Mouse (Mus musculus): ENCODE data around the gene Tmem262. TPM values are rescaled to one million over a fixed set of nuclear protein-coding genes. Genes with fewer than 3 reads are reported as not detected.

Tmem262 gene
- polyA plus RNA-seq, 1 experiment: not detected

DNA sequence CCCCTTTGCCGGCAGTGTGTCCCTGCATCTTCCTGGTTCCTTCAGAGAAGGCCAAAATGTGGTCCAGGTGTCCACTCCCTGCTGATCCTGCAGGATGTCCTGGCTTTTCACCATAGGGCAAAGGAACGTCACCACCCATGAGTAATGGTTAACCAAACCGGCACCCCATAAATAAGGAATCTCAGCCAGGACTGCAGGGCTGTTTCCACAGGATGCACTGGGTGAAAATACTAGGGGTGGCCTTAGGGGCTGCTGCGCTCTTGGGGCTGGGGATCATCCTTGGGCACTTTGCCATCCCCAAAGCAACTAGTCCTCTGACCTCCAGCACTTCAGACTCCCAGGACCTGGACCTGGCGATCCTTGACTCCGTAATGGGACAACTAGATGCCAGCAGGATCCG is 25.8 kb downstream of the Tmem262 start, which contains the start of gene Naaladl1:
Gene Naaladl1, plus strand, starts transcription at position 197 of the 400 bp plus-strand sequence.
- H3K4me3 ChIP-seq (replicated peaks): no peak within 1 kb of the TSS
- TF ChIP-seq GATA1 (IDR thresholded peaks at IDR 0.05; ENCODE audit: low read length) (no peak), TAL1 (IDR thresholded peaks at IDR 0.05; ENCODE audit: low read length) (no peak)
- H3K4me1 ChIP-seq (ENCODE audit: control insufficient read depth): peaks cover 42% of the 10 kb centered on the region
- peaks cover 13% of the 10 kb centered on the region for H3K36me3 ChIP-seq (ENCODE audit: control insufficient read depth)
- no peaks in the 10 kb centered on the region for H3K27me3 ChIP-seq (ENCODE audit: control insufficient read depth)
- no peaks in the 10 kb centered on the region for H3K9me3 ChIP-seq (ENCODE audit: control insufficient read depth, low read length)

DNA sequence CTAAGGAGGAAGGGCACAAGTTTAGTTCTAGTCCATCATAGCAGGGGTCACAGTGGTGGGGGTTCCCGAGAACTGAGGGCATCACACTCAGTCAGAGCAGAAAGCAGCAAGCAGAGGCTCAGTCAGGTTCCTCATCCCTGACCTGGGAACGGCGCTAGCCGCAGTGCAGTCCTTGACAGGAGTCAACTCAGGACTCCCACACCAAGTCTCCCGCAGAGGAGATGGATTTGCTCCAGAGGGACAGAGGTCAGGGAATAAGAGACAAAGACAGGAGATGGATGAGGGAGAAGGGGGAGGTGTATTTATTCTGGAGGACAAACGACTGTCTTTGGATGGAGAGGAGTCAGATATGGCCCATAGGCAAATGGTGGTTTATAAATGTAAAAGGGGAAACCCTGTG is 33.3 kb downstream of the Tmem262 start:
- H3K36me3 ChIP-seq (ENCODE audit: control insufficient read depth): peaks cover 58% of the 10 kb centered on the region

DNA sequence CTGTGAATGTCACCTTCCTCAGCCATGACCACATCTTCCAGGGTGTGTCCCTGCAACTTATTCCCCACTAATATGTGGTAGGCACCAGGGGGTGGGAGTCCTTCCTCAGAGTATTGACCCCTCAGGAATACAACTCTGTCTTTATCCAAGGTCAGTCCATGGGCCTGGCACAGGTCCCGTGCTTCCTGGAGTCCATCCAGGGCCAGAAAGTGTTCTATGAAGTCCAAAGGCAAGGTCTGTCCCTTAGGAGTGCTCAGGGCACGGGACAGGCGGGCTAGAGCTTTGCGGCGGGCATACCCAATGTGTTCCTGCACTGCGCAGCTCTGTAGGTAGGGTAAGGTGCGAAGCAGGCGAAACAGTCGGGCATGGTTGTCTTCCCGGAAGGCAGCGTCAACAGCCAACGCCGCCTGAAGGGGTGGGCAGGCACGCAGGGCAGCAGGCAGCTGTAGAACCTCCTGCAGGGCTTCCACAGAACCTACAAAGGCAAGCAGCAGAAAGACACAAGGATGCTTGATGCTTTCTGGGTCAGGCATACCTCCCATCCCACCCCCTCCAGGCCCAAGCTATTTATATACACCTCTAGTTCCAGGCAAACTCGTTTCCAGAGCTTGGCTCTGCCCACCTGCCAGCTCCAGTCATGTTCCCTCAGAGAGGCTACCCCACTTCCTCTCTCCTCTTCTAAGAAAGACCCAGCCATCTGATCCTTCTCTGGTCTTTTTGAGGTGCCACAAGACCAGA is 36.4 kb downstream of the Tmem262 start:
- Histone ChIP-seq H3K27me3 (ENCODE audit: control insufficient read depth) (no peaks in the 10 kb centered on the region), H3K4me3 (replicated peaks) (peak overlapping the region; percentile 84), H3K4me1 (ENCODE audit: control insufficient read depth) (peaks cover 40% of the 10 kb centered on the region), H3K36me3 (ENCODE audit: control insufficient read depth) (peaks cover 78% of the 10 kb centered on the region), H3K9me3 (ENCODE audit: control insufficient read depth, low read length) (no peaks in the 10 kb centered on the region)
- TF ChIP-seq GATA1 (IDR thresholded peaks at IDR 0.05; ENCODE audit: low read length): no peak
- no peak for TF ChIP-seq TAL1 (IDR thresholded peaks at IDR 0.05; ENCODE audit: low read length)

More for the DNA sequence above, 33.3 kb downstream of the Tmem262 start:
- H3K27me3 ChIP-seq (ENCODE audit: control insufficient read depth): no peaks in the 10 kb centered on the region
- no peaks in the 10 kb centered on the region for H3K9me3 ChIP-seq (ENCODE audit: control insufficient read depth, low read length)
- H3K4me1 ChIP-seq (ENCODE audit: control insufficient read depth): peaks cover 25% of the 10 kb centered on the region
- H3K4me3 ChIP-seq (replicated peaks): no peak overlapping the region
- no peak for TF ChIP-seq TAL1 (IDR thresholded peaks at IDR 0.05; ENCODE audit: low read length)
- no peak for TF ChIP-seq GATA1 (IDR thresholded peaks at IDR 0.05; ENCODE audit: low read length)

DNA sequence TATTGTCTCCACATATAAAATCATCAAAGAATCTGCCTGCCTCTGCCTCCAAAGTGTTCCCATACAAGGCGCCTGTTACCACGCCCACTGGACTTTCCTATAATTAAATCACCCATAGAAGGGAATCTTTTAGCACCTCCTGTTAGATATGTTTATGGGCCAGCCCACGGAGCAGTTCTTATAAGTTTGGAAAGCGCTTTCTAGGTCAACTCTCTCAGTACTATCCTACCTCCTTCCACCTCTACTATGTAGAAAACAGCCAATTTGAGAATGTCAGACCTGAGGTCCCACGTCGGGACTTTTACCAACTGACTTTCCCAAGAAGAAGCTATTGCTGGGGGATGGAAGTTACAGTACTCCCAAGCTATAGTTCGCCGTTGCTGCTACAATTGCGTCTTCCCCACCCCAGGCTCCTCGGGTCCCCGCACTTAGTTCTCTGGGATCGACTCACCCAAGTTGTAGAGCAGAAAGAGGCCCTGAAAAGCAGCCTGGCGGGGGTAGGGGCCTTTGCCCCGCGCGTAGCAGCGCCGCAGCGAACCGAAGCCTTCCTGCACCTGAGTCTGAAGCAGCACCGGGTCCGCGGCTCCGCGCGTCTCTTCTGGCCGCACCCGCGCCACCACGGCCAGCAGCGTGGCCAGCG is 37.6 kb downstream of the Tmem262 start:
- Histone ChIP-seq H3K36me3 (ENCODE audit: control insufficient read depth) (peaks cover 84% of the 10 kb centered on the region), H3K9me3 (ENCODE audit: control insufficient read depth, low read length) (no peaks in the 10 kb centered on the region), H3K27me3 (ENCODE audit: control insufficient read depth) (no peaks in the 10 kb centered on the region), H3K4me3 (replicated peaks) (peak overlapping the region; percentile 84), H3K4me1 (ENCODE audit: control insufficient read depth) (peaks cover 46% of the 10 kb centered on the region)
- TF ChIP-seq TAL1 (IDR thresholded peaks at IDR 0.05; ENCODE audit: low read length): no peak
- TF ChIP-seq GATA1 (IDR thresholded peaks at IDR 0.05; ENCODE audit: low read length): no peak

GRCm38 (mm10) chr19:6117986-6118676 is 38.3 kb downstream of the Tmem262 start, which contains the start of gene Sac3d1:
Gene Sac3d1, minus strand, starts transcription at chr19:6118650.
- Histone ChIP-seq H3K36me3 (ENCODE audit: control insufficient read depth) (peaks cover 82% of the 10 kb centered on the region), H3K4me3 (replicated peaks) (peak within 1 kb of the TSS; percentile 84), H3K9me3 (ENCODE audit: control insufficient read depth, low read length) (no peaks in the 10 kb centered on the region), H3K27me3 (ENCODE audit: control insufficient read depth) (no peaks in the 10 kb centered on the region), H3K4me1 (ENCODE audit: control insufficient read depth) (peaks cover 47% of the 10 kb centered on the region)
- TF ChIP-seq GATA1 (IDR thresholded peaks at IDR 0.05; ENCODE audit: low read length): no peak
- TF ChIP-seq TAL1 (IDR thresholded peaks at IDR 0.05; ENCODE audit: low read length): no peak

GRCm38 (mm10) chr19:6118677-6119185 is 38.9 kb downstream of the Tmem262 start:
- H3K36me3 ChIP-seq (ENCODE audit: control insufficient read depth): peaks cover 82% of the 10 kb centered on the region
- H3K4me1 ChIP-seq (ENCODE audit: control insufficient read depth): peaks cover 52% of the 10 kb centered on the region
- peak overlapping the region; percentile 84 for H3K4me3 ChIP-seq (replicated peaks)
- no peaks in the 10 kb centered on the region for H3K27me3 ChIP-seq (ENCODE audit: control insufficient read depth)
- H3K9me3 ChIP-seq (ENCODE audit: control insufficient read depth, low read length): no peaks in the 10 kb centered on the region
- TF ChIP-seq GATA1 (IDR thresholded peaks at IDR 0.05; ENCODE audit: low read length): no peak

- H3K4me3 ChIP-seq (replicated peaks): peak overlapping the region; percentile 27
- H3K9me3 ChIP-seq (ENCODE audit: control insufficient read depth, low read length): no peaks in the 10 kb centered on the region
- H3K27me3 ChIP-seq (ENCODE audit: control insufficient read depth): no peaks in the 10 kb centered on the region
- H3K4me1 ChIP-seq (ENCODE audit: control insufficient read depth): peaks cover 57% of the 10 kb centered on the region
- TF ChIP-seq TAL1 (IDR thresholded peaks at IDR 0.05; ENCODE audit: low read length): no peak
- TF ChIP-seq GATA1 (IDR thresholded peaks at IDR 0.05; ENCODE audit: low read length): no peak
- peaks cover 71% of the 10 kb centered on the region for H3K36me3 ChIP-seq (ENCODE audit: control insufficient read depth)
These were observed 41.9 kb downstream of the Tmem262 start for GRCm38 (mm10) chr19:6121761-6122160.

DNA sequence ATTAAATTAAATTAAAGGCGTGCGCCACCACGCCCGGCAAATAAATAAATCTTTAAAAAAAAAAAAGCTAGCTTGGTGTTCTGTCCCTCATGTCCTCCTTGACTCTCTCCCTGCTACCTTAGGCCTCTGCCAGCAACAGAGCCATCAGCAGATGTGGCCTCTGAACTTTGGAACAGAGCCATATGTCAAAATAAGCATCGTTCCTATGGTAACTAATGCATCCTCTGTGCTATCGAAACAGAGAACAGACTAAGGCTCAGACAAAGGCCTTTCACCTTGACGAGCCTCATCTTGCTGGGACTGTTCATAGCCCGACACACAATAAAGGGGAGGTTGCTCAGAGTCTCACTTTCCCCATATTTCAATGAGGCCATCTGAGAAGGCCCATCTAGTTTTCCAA is 43.5 kb downstream of the Tmem262 start:
- Histone ChIP-seq H3K4me1 (ENCODE audit: control insufficient read depth) (peaks cover 51% of the 10 kb centered on the region), H3K36me3 (ENCODE audit: control insufficient read depth) (peaks cover 69% of the 10 kb centered on the region), H3K4me3 (replicated peaks) (no peak overlapping the region), H3K9me3 (ENCODE audit: control insufficient read depth, low read length) (no peaks in the 10 kb centered on the region), H3K27me3 (ENCODE audit: control insufficient read depth) (no peaks in the 10 kb centered on the region)
- TF ChIP-seq TAL1 (IDR thresholded peaks at IDR 0.05; ENCODE audit: low read length): no peak
- TF ChIP-seq GATA1 (IDR thresholded peaks at IDR 0.05; ENCODE audit: low read length): no peak

- peaks cover 52% of the 10 kb centered on the region for H3K4me1 ChIP-seq (ENCODE audit: control insufficient read depth)
- no peaks in the 10 kb centered on the region for H3K27me3 ChIP-seq (ENCODE audit: control insufficient read depth)
- TF ChIP-seq TAL1 (IDR thresholded peaks at IDR 0.05; ENCODE audit: low read length): no peak
- no peak for TF ChIP-seq GATA1 (IDR thresholded peaks at IDR 0.05; ENCODE audit: low read length)
These were observed 45.1 kb downstream of the Tmem262 start for GRCm38 (mm10) chr19:6124898-6125297.

More at GRCm38 (mm10) chr19:6124898-6125297, 45.1 kb downstream of the Tmem262 start:
- H3K4me3 ChIP-seq (replicated peaks): no peak overlapping the region
- no peaks in the 10 kb centered on the region for H3K9me3 ChIP-seq (ENCODE audit: control insufficient read depth, low read length)
- H3K36me3 ChIP-seq (ENCODE audit: control insufficient read depth): peaks cover 55% of the 10 kb centered on the region

Data from erythroblast, embryonic 14.5 days (primary cell).